Mouse (Mus musculus) limb, embryonic 13.5 days (tissue): ENCODE results near the gene Cutc. TPM values are rescaled to one million over a fixed set of nuclear protein-coding genes. Genes with fewer than 3 reads are reported as not detected.

Experiments used
- ATAC-seq: fragments of 200-750 bp; cut with Nextera tagmentation; 2 replicates; pipeline ENCODE4 v1.8.0; 2017; ENCODE audit warnings: low read depth, moderate number of reproducible peaks, moderate TSS enrichment; ENCODE audit not compliant: low FRiP score
- H3K27ac ChIP-seq: fragments of 300-500 bp; sonication (generic); 2 replicates; pipeline ENCODE4 v1.5.1; 2015; ENCODE audit warnings: inconsistent platforms, mild to moderate bottlenecking, moderate library complexity
- H3K27me3 ChIP-seq: fragments of 300-500 bp; sonication (generic); 2 replicates; pipeline ENCODE4 v1.6.1; 2015; ENCODE audit warnings: mild to moderate bottlenecking, inconsistent platforms
- H3K36me3 ChIP-seq: fragments of 300-500 bp; sonication (generic); 2 replicates; pipeline ENCODE4 v1.6.1; 2015; ENCODE audit warnings: inconsistent platforms, mild to moderate bottlenecking, moderate library complexity
- H3K4me1 ChIP-seq: fragments of 300-500 bp; sonication (generic); 2 replicates; pipeline ENCODE4 v1.6.1; 2015; ENCODE audit warnings: inconsistent platforms
- H3K4me2 ChIP-seq: fragments of 300-500 bp; sonication (generic); replicated peaks from 2 replicates; pipeline ENCODE4 v1.6.1; 2015; ENCODE audit warnings: inconsistent platforms, mild to moderate bottlenecking, moderate library complexity
- H3K4me3 ChIP-seq: fragments of 300-500 bp; sonication (generic); 2 replicates; pipeline ENCODE4 v1.5.1; 2015; ENCODE audit warnings: moderate library complexity, mild to moderate bottlenecking, inconsistent platforms
- H3K9ac ChIP-seq: fragments of 300-500 bp; sonication (generic); 2 replicates; pipeline ENCODE4 v1.6.1; 2015; ENCODE audit warnings: mild to moderate bottlenecking, inconsistent platforms
- H3K9me3 ChIP-seq: fragments of 300-500 bp; sonication (generic); 2 replicates; pipeline ENCODE4 v1.6.1; 2016; ENCODE audit warnings: inconsistent platforms
- WGBS: fragments of 180-500 bp; shearing (Covaris S2); methylation state at CpG from one replicate; pipeline ENCODE4 v1.1.7; 2015; 5-methylcytosine and 5-hydroxymethylcytosine counted together
- polyA plus RNA-seq: library from polyadenylated mRNA; unstranded; fragments of >200 nt; fragmentation: Nextera tagmentation; extraction: Ambion mirVana; gene quantifications from 2 replicates; pipeline ENCODE4 v1.2.1, GENCODE M21; 2015

Cutc gene
- polyA plus RNA-seq: 13.0 and 14.6 TPM in 2 replicates

DNA sequence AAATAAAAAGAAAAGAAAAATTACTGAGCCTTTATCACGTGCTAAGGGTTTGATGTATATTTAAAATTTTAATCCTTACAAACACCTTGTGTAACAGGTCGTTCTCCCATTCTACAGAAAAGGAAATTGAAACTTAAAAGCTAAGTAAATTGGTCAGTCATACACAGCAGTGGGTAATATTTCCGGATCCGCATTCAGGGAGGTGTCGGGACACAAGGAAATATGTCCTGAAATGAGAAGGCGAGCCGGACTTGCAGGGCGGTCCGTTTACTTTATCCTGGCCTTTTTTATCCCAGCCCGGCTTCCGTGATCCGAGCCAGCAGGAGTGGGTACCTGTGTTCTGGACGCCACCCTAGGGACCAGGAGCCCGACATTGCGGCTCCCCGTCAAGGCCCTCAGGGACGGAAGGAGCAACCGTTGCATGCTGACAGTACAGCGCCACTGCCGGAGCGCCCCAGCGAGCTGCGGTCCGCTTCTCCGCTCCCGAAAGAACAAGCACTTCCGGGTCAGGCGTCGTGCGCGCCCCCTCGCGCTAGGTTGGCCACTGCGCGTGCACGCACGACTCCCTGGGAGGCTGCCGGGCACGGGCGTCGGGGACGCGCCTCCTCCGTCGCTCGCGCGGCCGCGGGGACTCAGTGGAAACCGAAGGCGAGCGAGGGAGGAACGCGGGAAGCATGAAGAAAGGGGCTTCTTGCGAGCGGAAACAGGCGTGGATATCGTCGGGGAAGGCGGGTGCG lies at the start of gene Cutc, which contains the start of gene Cox15:
TSS of gene Cutc (plus strand) at position 508 of the 737 bp plus-strand sequence.
TSS of gene Cox15 (minus strand) at position 512 of the 737 bp plus-strand sequence.
- Histone ChIP-seq H3K36me3 (peaks cover 28% of the 10 kb centered on the region), H3K4me2 (peak within 1 kb of the TSS; percentile 67), H3K9ac (peak within 1 kb of the TSS; percentile 81), H3K27me3 (no peaks in the 10 kb centered on the region), H3K4me1 (peaks cover 4% of the 10 kb centered on the region; the same call in 1 of the 2 replicates), H3K27ac (peak within 1 kb of the TSS; percentile 95), H3K4me3 (peak within 1 kb of the TSS; percentile 68), H3K9me3 (no peaks in the 10 kb centered on the region)
- ATAC-seq: peak; percentile 90
- WGBS: under 1% methylated on average over 62 of the region's 62 CpGs

DNA sequence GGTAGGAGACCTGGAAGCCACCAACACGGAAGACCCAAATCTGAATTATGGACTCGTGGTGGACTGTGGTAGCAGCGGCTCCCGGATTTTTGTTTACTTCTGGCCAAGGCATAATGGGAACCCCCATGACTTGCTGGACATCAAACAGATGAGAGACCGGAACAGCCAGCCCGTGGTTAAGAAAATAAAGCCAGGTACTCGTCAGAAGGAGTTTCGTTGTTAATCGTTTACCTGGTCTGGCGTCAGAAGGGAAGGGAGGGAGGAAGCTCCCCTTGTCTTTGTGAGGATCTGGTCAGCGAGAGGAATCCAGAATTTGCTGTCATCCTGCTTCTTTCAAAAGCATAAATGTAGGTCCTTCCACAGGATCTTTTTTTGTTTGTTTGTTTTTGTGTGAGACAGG lies 48.6 kb upstream of the Cutc start:
- no peak overlapping the region for H3K27ac ChIP-seq
- no peak overlapping the region for H3K4me3 ChIP-seq
- WGBS: 87% methylated on average over 11 of the region's 11 CpGs
- no peak overlapping the region for H3K9ac ChIP-seq
- no peak overlapping the region for H3K4me2 ChIP-seq
- no peaks in the 10 kb centered on the region for H3K27me3 ChIP-seq
- H3K4me1 ChIP-seq: no peaks in the 10 kb centered on the region
- no peak for ATAC-seq
- H3K9me3 ChIP-seq: 0 out of 2 replicates have a peak, but pooled peaks cover 3% of the 10 kb centered on the region
- peaks cover 73% of the 10 kb centered on the region for H3K36me3 ChIP-seq

GRCm38 (mm10) chr19:43704787-43705497 lies 47.9 kb upstream of the Cutc start:
- Histone ChIP-seq H3K4me2 (no peak overlapping the region), H3K9me3 (0 out of 2 replicates have a peak, but pooled peaks cover 3% of the 10 kb centered on the region), H3K9ac (no peak overlapping the region), H3K27me3 (no peaks in the 10 kb centered on the region), H3K36me3 (peaks cover 71% of the 10 kb centered on the region), H3K4me1 (no peaks in the 10 kb centered on the region), H3K27ac (no peak overlapping the region), H3K4me3 (no peak overlapping the region)
- no peak for ATAC-seq
- 91% methylated on average over 17 of the region's 17 CpGs for WGBS

DNA sequence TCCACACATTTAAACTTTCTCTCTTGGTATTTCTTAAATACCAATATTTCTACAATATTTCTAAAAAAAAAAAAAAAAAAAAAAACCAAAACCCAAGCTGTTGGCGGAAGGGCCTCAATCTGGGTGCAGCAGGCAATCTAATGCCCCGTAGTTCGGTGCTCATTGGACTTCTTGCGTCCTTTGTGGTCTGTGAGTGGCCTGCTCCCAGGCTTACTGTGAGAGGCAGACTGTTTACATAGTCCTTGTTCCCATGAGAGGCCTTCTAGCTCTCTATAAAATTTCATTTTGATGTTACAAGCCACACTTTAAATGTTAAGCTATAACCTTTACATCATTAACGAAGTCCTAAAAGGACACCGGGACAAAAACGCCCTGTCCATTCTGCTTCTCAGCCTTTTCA lies 44.6 kb upstream of the Cutc start:
- no peak for ATAC-seq
- Histone ChIP-seq H3K27ac (no peak overlapping the region), H3K36me3 (peaks cover 61% of the 10 kb centered on the region), H3K9ac (no peak overlapping the region), H3K4me1 (no peaks in the 10 kb centered on the region), H3K4me3 (no peak overlapping the region), H3K9me3 (no peaks in the 10 kb centered on the region), H3K27me3 (no peaks in the 10 kb centered on the region), H3K4me2 (no peak overlapping the region)
- 65% methylated on average over 7 of the region's 7 CpGs for WGBS

GRCm38 (mm10) chr19:43709317-43709716 lies 43.5 kb upstream of the Cutc start:
- Histone ChIP-seq H3K4me1 (no peaks in the 10 kb centered on the region), H3K36me3 (peaks cover 61% of the 10 kb centered on the region), H3K9ac (no peak overlapping the region), H3K27ac (no peak overlapping the region), H3K4me2 (no peak overlapping the region), H3K9me3 (no peaks in the 10 kb centered on the region), H3K27me3 (no peaks in the 10 kb centered on the region), H3K4me3 (no peak overlapping the region)
- no peak for ATAC-seq
- 87% methylated on average over 8 of the region's 8 CpGs for WGBS

DNA sequence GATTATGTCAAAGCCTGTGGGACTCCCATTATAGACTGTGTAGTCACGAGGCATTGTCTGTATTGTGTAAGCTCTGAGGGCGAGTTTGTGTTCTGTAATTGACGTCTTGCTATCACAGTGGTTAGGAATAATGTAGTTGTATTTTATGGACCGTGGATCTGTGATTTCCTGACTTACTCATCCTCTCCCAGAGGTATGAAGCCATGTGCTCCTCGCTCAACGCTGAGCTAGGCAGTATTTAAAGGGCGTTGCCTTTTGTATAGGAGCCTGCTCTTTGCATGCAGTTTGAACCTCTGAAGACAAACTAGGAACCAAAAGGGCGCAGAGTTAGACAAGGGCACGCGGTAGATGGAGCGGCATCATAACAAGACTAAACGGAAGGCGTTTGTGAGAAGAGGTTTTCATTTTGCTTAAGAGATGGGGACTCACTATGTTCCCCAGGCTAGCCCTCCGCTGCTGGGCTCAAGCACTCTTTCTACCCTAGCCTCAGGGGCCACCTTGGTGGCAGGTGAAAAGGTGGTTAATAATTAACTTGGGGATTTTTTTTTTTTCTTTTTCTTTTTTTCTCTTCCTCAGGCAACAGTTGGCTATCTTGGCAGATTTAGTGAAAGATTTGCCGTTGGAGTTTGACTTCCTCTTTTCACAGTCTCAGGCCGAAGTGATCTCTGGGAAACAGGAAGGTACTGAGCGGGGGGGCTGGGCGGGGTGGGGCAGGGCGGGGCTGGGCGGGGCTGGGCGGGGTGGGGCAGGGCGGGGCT lies 41.5 kb upstream of the Cutc start:
- Histone ChIP-seq H3K4me1 (no peaks in the 10 kb centered on the region), H3K27me3 (no peaks in the 10 kb centered on the region), H3K36me3 (peaks cover 55% of the 10 kb centered on the region), H3K27ac (no peak overlapping the region), H3K9me3 (no peaks in the 10 kb centered on the region), H3K9ac (no peak overlapping the region), H3K4me2 (no peak overlapping the region), H3K4me3 (no peak overlapping the region)
- 67% methylated on average over 19 of the region's 22 CpGs for WGBS
- no peak for ATAC-seq

DNA sequence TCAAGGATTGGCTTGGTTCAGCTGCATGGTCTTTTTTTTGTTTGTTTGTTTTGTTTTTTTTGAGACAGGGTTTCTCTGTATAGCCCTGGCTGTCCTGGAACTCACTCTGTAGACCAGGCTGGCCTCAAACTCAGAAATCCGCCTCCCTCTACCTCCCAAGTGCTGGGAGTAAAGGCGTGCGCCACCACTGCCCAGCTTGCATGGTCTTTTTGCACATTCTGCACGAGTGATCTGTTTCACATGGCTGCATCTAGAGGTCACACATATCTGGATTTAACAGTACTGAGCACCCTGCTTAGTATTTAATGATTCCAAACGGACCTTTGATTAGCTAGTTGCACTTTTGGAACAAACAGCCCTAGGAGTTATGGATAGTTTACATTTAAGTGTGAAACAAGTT lies 40.8 kb upstream of the Cutc start:
- 81% methylated on average over 5 of the region's 5 CpGs for WGBS
- Histone ChIP-seq H3K4me2 (no peak overlapping the region), H3K27ac (no peak overlapping the region), H3K9me3 (no peaks in the 10 kb centered on the region), H3K4me1 (no peaks in the 10 kb centered on the region), H3K27me3 (no peaks in the 10 kb centered on the region), H3K9ac (no peak overlapping the region), H3K36me3 (peaks cover 50% of the 10 kb centered on the region), H3K4me3 (no peak overlapping the region)
- ATAC-seq: no peak

DNA sequence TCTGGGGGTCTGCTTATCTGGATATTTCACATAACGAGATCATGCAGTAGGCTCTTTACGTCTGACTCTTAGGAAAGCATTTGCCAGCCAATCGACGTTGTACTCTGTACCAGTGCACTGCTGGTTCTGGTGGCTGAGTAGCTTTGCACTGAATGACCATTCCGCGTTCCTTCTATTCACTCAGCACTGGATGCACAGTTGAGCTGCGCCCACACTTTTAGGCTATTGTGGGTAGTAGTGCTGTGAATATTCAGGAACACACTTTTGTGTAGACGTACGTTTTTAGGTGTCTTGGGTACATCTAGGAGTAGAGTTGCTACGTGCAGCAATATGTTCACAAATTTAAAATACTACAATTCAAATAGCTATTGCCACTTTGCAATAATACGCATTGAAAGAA lies 32.7 kb upstream of the Cutc start:
- Histone ChIP-seq H3K4me3 (no peak overlapping the region), H3K4me2 (no peak overlapping the region), H3K4me1 (no peaks in the 10 kb centered on the region), H3K36me3 (peaks cover 68% of the 10 kb centered on the region), H3K27me3 (no peaks in the 10 kb centered on the region), H3K9me3 (no peaks in the 10 kb centered on the region), H3K9ac (no peak overlapping the region), H3K27ac (no peak overlapping the region)
- WGBS: 93% methylated on average over 11 of the region's 11 CpGs
- ATAC-seq: no peak

GRCm38 (mm10) chr19:43722891-43723290 lies 29.9 kb upstream of the Cutc start:
- H3K9me3 ChIP-seq: no peaks in the 10 kb centered on the region
- no peaks in the 10 kb centered on the region for H3K4me1 ChIP-seq
- H3K27me3 ChIP-seq: no peaks in the 10 kb centered on the region
- no peak for ATAC-seq
- H3K27ac ChIP-seq: no peak overlapping the region
- WGBS: 74% methylated on average over 8 of the region's 8 CpGs
- no peak overlapping the region for H3K9ac ChIP-seq
- H3K4me2 ChIP-seq: no peak overlapping the region
- H3K4me3 ChIP-seq: no peak overlapping the region
- H3K36me3 ChIP-seq: peaks cover 82% of the 10 kb centered on the region

GRCm38 (mm10) chr19:43723501-43723900 lies 29.3 kb upstream of the Cutc start:
- no peak for ATAC-seq
- Histone ChIP-seq H3K4me2 (no peak overlapping the region), H3K27me3 (no peaks in the 10 kb centered on the region), H3K4me3 (no peak overlapping the region), H3K9me3 (no peaks in the 10 kb centered on the region), H3K9ac (no peak overlapping the region), H3K27ac (no peak overlapping the region), H3K4me1 (no peaks in the 10 kb centered on the region), H3K36me3 (peaks cover 82% of the 10 kb centered on the region)
- WGBS: 85% methylated on average over 10 of the region's 10 CpGs

- Histone ChIP-seq H3K9me3 (no peaks in the 10 kb centered on the region), H3K27ac (no peak overlapping the region), H3K9ac (no peak overlapping the region), H3K4me2 (no peak overlapping the region), H3K4me1 (no peaks in the 10 kb centered on the region), H3K27me3 (no peaks in the 10 kb centered on the region), H3K36me3 (peaks cover 80% of the 10 kb centered on the region), H3K4me3 (no peak overlapping the region)
- 92% methylated on average over 20 of the region's 20 CpGs for WGBS
- ATAC-seq: no peak
Observed at GRCm38 (mm10) chr19:43724194-43724593, 28.6 kb upstream of the Cutc start.

GRCm38 (mm10) chr19:43724821-43725220 lies 28.0 kb upstream of the Cutc start:
- Histone ChIP-seq H3K9me3 (no peaks in the 10 kb centered on the region), H3K4me2 (no peak overlapping the region), H3K36me3 (peaks cover 77% of the 10 kb centered on the region), H3K4me3 (no peak overlapping the region), H3K9ac (no peak overlapping the region), H3K27me3 (no peaks in the 10 kb centered on the region), H3K4me1 (0 out of 2 replicates have a peak, but pooled peaks cover 4% of the 10 kb centered on the region), H3K27ac (no peak overlapping the region)
- 86% methylated on average over 7 of the region's 7 CpGs for WGBS
- ATAC-seq: no peak
